Mouse (Mus musculus) intestine, postnatal 0 days (tissue): ENCODE results near the gene Srsf2. TPM values are rescaled to one million over a fixed set of nuclear protein-coding genes. Genes with fewer than 3 reads are reported as not detected.
A peak's percentile ranks its signal among the peaks of the same experiment; 100 is the strongest.

Experiments used
- ATAC-seq: fragments of 200-750 bp; cut with Nextera tagmentation; 2 replicates; pipeline ENCODE4 v1.8.0; 2017; ENCODE audit warnings: mild to moderate bottlenecking, moderate TSS enrichment, moderate library complexity
- H3K27ac ChIP-seq: fragments of 300-500 bp; sonication (generic); 2 replicates; pipeline ENCODE4 v1.5.1; 2014; ENCODE audit warnings: mild to moderate bottlenecking, low read depth, low read length, moderate library complexity
- H3K27me3 ChIP-seq: fragments of 300-500 bp; sonication (generic); replicated peaks from 2 replicates; pipeline ENCODE4 v1.6.1; 2014; ENCODE audit warnings: low read length, mixed read lengths; ENCODE audit not compliant: control insufficient read depth, insufficient read depth
- H3K36me3 ChIP-seq: fragments of 300-500 bp; sonication (generic); 2 replicates; pipeline ENCODE4 v1.6.1; 2014; ENCODE audit warnings: mild to moderate bottlenecking, moderate library complexity; ENCODE audit not compliant: control insufficient read depth, insufficient read depth
- H3K4me1 ChIP-seq: fragments of 300-500 bp; sonication (generic); replicated peaks from 2 replicates; pipeline ENCODE4 v1.6.1; 2014; ENCODE audit warnings: antibody characterized with exemption, low read length, mixed read lengths; ENCODE audit not compliant: control insufficient read depth, insufficient read depth
- H3K4me2 ChIP-seq: fragments of 300-500 bp; sonication (generic); replicated peaks from 2 replicates; pipeline ENCODE4 v1.6.1; 2014; ENCODE audit warnings: low read depth, mild to moderate bottlenecking, moderate library complexity
- H3K4me3 ChIP-seq: fragments of 300-500 bp; sonication (generic); 2 replicates; pipeline ENCODE4 v1.5.1; 2014; ENCODE audit warnings: low read depth, low read length
- H3K9ac ChIP-seq: fragments of 300-500 bp; sonication (generic); 2 replicates; pipeline ENCODE4 v1.6.1; 2014; ENCODE audit warnings: mild to moderate bottlenecking, low read depth, low read length
- H3K9me3 ChIP-seq: fragments of 300-500 bp; sonication (generic); 2 replicates; pipeline ENCODE4 v1.6.1; 2016; ENCODE audit warnings: mixed run types; ENCODE audit not compliant: control insufficient read depth
- CTCF ChIP-seq: sonication (generic); IDR thresholded peaks from 2 replicates; pipeline ENCODE4 v1.5.1; 2016; ENCODE audit warnings: low read depth, mild to moderate bottlenecking, control low read depth, antibody characterized with exemption, moderate library complexity
- WGBS: fragments of 180-500 bp; shearing (Covaris S2); extraction: QIAGEN DNeasy Blood & Tissue Kit; methylation state at CpG from one replicate; pipeline ENCODE4 v1.1.7; 2014; 5-methylcytosine and 5-hydroxymethylcytosine counted together
- polyA plus RNA-seq: library from polyadenylated mRNA; unstranded; fragments of >200 nt; fragmentation: Nextera tagmentation; extraction: Ambion mirVana; gene quantifications from 2 replicates; pipeline ENCODE4 v1.2.1, GENCODE M21; 2015

Srsf2 gene
- polyA plus RNA-seq, 1 experiment from 2014 or later: 354 TPM

GRCm38 (mm10) chr11:116873987-116874386 lies 21.1 kb upstream of the Srsf2 start:
- H3K4me1 ChIP-seq: no peaks in the 10 kb centered on the region
- H3K4me2 ChIP-seq: no peak overlapping the region
- no peak overlapping the region for H3K4me3 ChIP-seq
- H3K27ac ChIP-seq: no peak overlapping the region
- no peak for ATAC-seq
- H3K27me3 ChIP-seq: no peaks in the 10 kb centered on the region
- WGBS: 90% methylated on average over 20 of the region's 20 CpGs
- no peak for TF ChIP-seq CTCF
- H3K36me3 ChIP-seq: peaks cover 49% of the 10 kb centered on the region
- no peaks in the 10 kb centered on the region for H3K9me3 ChIP-seq
- H3K9ac ChIP-seq: no peak overlapping the region

- no peak overlapping the region for H3K27ac ChIP-seq
- H3K36me3 ChIP-seq: peaks cover 54% of the 10 kb centered on the region
- ATAC-seq: no peak
- no peak for TF ChIP-seq CTCF
- H3K9me3 ChIP-seq: no peaks in the 10 kb centered on the region
- H3K27me3 ChIP-seq: no peaks in the 10 kb centered on the region
- 91% methylated on average over 9 of the region's 9 CpGs for WGBS
- no peaks in the 10 kb centered on the region for H3K4me1 ChIP-seq
- H3K9ac ChIP-seq: no peak overlapping the region
- H3K4me2 ChIP-seq: no peak overlapping the region
- no peak overlapping the region for H3K4me3 ChIP-seq
Observed at GRCm38 (mm10) chr11:116871538-116871937, 18.6 kb upstream of the Srsf2 start.

- WGBS: 71% methylated on average over 4 of the region's 4 CpGs
- ATAC-seq: no peak
- TF ChIP-seq CTCF: no peak
- no peaks in the 10 kb centered on the region for H3K9me3 ChIP-seq
- no peaks in the 10 kb centered on the region for H3K4me1 ChIP-seq
- H3K36me3 ChIP-seq: peaks cover 61% of the 10 kb centered on the region
- no peak overlapping the region for H3K4me3 ChIP-seq
- no peak overlapping the region for H3K4me2 ChIP-seq
- H3K27me3 ChIP-seq: no peaks in the 10 kb centered on the region
- no peak overlapping the region; the same call in 1 of the 2 replicates for H3K27ac ChIP-seq
- no peak overlapping the region for H3K9ac ChIP-seq
Observed at GRCm38 (mm10) chr11:116869641-116870040, 16.7 kb upstream of the Srsf2 start.

GRCm38 (mm10) chr11:116869223-116869622 lies 16.3 kb upstream of the Srsf2 start:
- no peaks in the 10 kb centered on the region for H3K27me3 ChIP-seq
- no peaks in the 10 kb centered on the region for H3K9me3 ChIP-seq
- H3K4me2 ChIP-seq: no peak overlapping the region
- H3K9ac ChIP-seq: no peak overlapping the region
- WGBS: 76% methylated on average over 8 of the region's 8 CpGs
- peaks cover 61% of the 10 kb centered on the region for H3K36me3 ChIP-seq
- TF ChIP-seq CTCF: no peak
- H3K4me1 ChIP-seq: no peaks in the 10 kb centered on the region
- ATAC-seq: no peak
- no peak overlapping the region; the same call in 1 of the 2 replicates for H3K27ac ChIP-seq
- no peak overlapping the region for H3K4me3 ChIP-seq

GRCm38 (mm10) chr11:116868129-116868528 lies 15.2 kb upstream of the Srsf2 start:
- peaks cover 61% of the 10 kb centered on the region for H3K36me3 ChIP-seq

GRCm38 (mm10) chr11:116865945-116866585 lies 13.2 kb upstream of the Srsf2 start:
- no peak for ATAC-seq
- Histone ChIP-seq H3K9ac (no peak overlapping the region), H3K36me3 (peaks cover 58% of the 10 kb centered on the region), H3K27me3 (no peaks in the 10 kb centered on the region), H3K9me3 (no peaks in the 10 kb centered on the region), H3K27ac (no peak overlapping the region; the same call in 1 of the 2 replicates), H3K4me3 (no peak overlapping the region), H3K4me1 (no peaks in the 10 kb centered on the region), H3K4me2 (no peak overlapping the region)
- TF ChIP-seq CTCF: no peak
- WGBS: 63% methylated on average over 12 of the region's 12 CpGs

More at GRCm38 (mm10) chr11:116868129-116868528, 15.2 kb upstream of the Srsf2 start:
- H3K4me2 ChIP-seq: no peak overlapping the region
- H3K27ac ChIP-seq: no peak overlapping the region
- no peaks in the 10 kb centered on the region for H3K4me1 ChIP-seq
- 0 out of 2 replicates have a peak, but pooled peaks have one; percentile 28 for ATAC-seq
- H3K9ac ChIP-seq: no peak overlapping the region
- H3K27me3 ChIP-seq: no peaks in the 10 kb centered on the region
- 69% methylated on average over 3 of the region's 3 CpGs for WGBS
- no peaks in the 10 kb centered on the region for H3K9me3 ChIP-seq
- H3K4me3 ChIP-seq: no peak overlapping the region
- TF ChIP-seq CTCF: no peak
